Mouse (Mus musculus): Measurements from ENCODE around the gene Cdkn2aip. TPM values are rescaled to one million over a fixed set of nuclear protein-coding genes. Genes with fewer than 3 reads are reported as not detected.

Gene Cdkn2aip
- polyA plus RNA-seq, 1 experiment: 10.3 TPM

- no peaks in the 10 kb centered on the region for H3K4me1 ChIP-seq (ENCODE audit: control insufficient read depth, insufficient read depth, low read length)
- no peak for DNase-seq
- H3K27me3 ChIP-seq (ENCODE audit: control insufficient read depth, insufficient read depth, low read length): no peaks in the 10 kb centered on the region
- H3K27ac ChIP-seq (ENCODE audit: insufficient read depth, low read length): no peak overlapping the region
- no peak overlapping the region for H3K4me3 ChIP-seq (replicated peaks; ENCODE audit: insufficient read depth, low read depth, low read length)
- TF ChIP-seq POLR2A (IDR thresholded peaks at IDR 0.05; ENCODE audit: borderline replicate concordance, insufficient read depth, low read length) (no peak), CTCF (IDR thresholded peaks at IDR 0.05; ENCODE audit: borderline replicate concordance, insufficient read depth, low read depth, low read length) (no peak)
- WGBS: 76% methylated on average over 1 of the region's 1 CpGs
Observed at GRCm38 (mm10) chr8:47679603-47680002, 34.1 kb downstream of the Cdkn2aip start.

GRCm38 (mm10) chr8:47676631-47677030 is 37.1 kb downstream of the Cdkn2aip start:
- TF ChIP-seq CTCF (IDR thresholded peaks at IDR 0.05; ENCODE audit: borderline replicate concordance, insufficient read depth, low read depth, low read length) (no peak), POLR2A (IDR thresholded peaks at IDR 0.05; ENCODE audit: borderline replicate concordance, insufficient read depth, low read length) (no peak)
- DNase-seq: no peak
- Histone ChIP-seq H3K4me3 (replicated peaks; ENCODE audit: insufficient read depth, low read depth, low read length) (no peak overlapping the region), H3K27me3 (ENCODE audit: control insufficient read depth, insufficient read depth, low read length) (no peaks in the 10 kb centered on the region), H3K27ac (ENCODE audit: insufficient read depth, low read length) (no peak overlapping the region), H3K4me1 (ENCODE audit: control insufficient read depth, insufficient read depth, low read length) (no peaks in the 10 kb centered on the region)
- 43% methylated on average over 2 of the region's 2 CpGs for WGBS

GRCm38 (mm10) chr8:47676224-47676623 is 37.5 kb downstream of the Cdkn2aip start:
- Histone ChIP-seq H3K27ac (ENCODE audit: insufficient read depth, low read length) (no peak overlapping the region), H3K27me3 (ENCODE audit: control insufficient read depth, insufficient read depth, low read length) (no peaks in the 10 kb centered on the region), H3K4me3 (replicated peaks; ENCODE audit: insufficient read depth, low read depth, low read length) (peak overlapping the region; percentile 98), H3K4me1 (ENCODE audit: control insufficient read depth, insufficient read depth, low read length) (no peaks in the 10 kb centered on the region)
- peak; percentile 24 to 36 for DNase-seq
- no peak for TF ChIP-seq POLR2A (IDR thresholded peaks at IDR 0.05; ENCODE audit: borderline replicate concordance, insufficient read depth, low read length)
- no peak for TF ChIP-seq CTCF (IDR thresholded peaks at IDR 0.05; ENCODE audit: borderline replicate concordance, insufficient read depth, low read depth, low read length)
- 2% methylated on average over 15 of the region's 15 CpGs for WGBS

GRCm38 (mm10) chr8:47675786-47676185 is 37.9 kb downstream of the Cdkn2aip start:
- DNase-seq: no peak
- Histone ChIP-seq H3K27ac (ENCODE audit: insufficient read depth, low read length) (peak overlapping the region; percentile 79), H3K4me3 (replicated peaks; ENCODE audit: insufficient read depth, low read depth, low read length) (peak overlapping the region; percentile 98), H3K4me1 (ENCODE audit: control insufficient read depth, insufficient read depth, low read length) (no peaks in the 10 kb centered on the region), H3K27me3 (ENCODE audit: control insufficient read depth, insufficient read depth, low read length) (no peaks in the 10 kb centered on the region)
- under 1% methylated on average over 20 of the region's 20 CpGs for WGBS
- TF ChIP-seq POLR2A (IDR thresholded peaks at IDR 0.05; ENCODE audit: borderline replicate concordance, insufficient read depth, low read length) (no peak), CTCF (IDR thresholded peaks at IDR 0.05; ENCODE audit: borderline replicate concordance, insufficient read depth, low read depth, low read length) (no peak)

GRCm38 (mm10) chr8:47674777-47675710 is 38.7 kb downstream of the Cdkn2aip start, which contains the start of gene Ing2:
Gene Ing2, minus strand, starts transcription at chr8:47675556.
- Histone ChIP-seq H3K27me3 (ENCODE audit: control insufficient read depth, insufficient read depth, low read length) (no peaks in the 10 kb centered on the region), H3K4me3 (replicated peaks; ENCODE audit: insufficient read depth, low read depth, low read length) (peak within 1 kb of the TSS; percentile 98), H3K4me1 (ENCODE audit: control insufficient read depth, insufficient read depth, low read length) (no peaks in the 10 kb centered on the region), H3K27ac (ENCODE audit: insufficient read depth, low read length) (peak within 1 kb of the TSS; percentile 79)
- TF ChIP-seq CTCF (IDR thresholded peaks at IDR 0.05; ENCODE audit: borderline replicate concordance, insufficient read depth, low read depth, low read length): no peak
- TF ChIP-seq POLR2A (IDR thresholded peaks at IDR 0.05; ENCODE audit: borderline replicate concordance, insufficient read depth, low read length): peak; percentile 66; the same call in 1 of the 2 replicates
- DNase-seq: peak; percentile 100
- under 1% methylated on average over 104 of the region's 106 CpGs for WGBS

GRCm38 (mm10) chr8:47674140-47674776 is 39.5 kb downstream of the Cdkn2aip start:
- H3K27ac ChIP-seq (ENCODE audit: insufficient read depth, low read length): peak overlapping the region; percentile 20

GRCm38 (mm10) chr8:47673317-47674139 is 40.2 kb downstream of the Cdkn2aip start:
- DNase-seq: peak; percentile 85 to 92
- WGBS: under 1% methylated on average over 53 of the region's 53 CpGs
- peak overlapping the region; percentile 56 for H3K27ac ChIP-seq (ENCODE audit: insufficient read depth, low read length)
- no peak for TF ChIP-seq CTCF (IDR thresholded peaks at IDR 0.05; ENCODE audit: borderline replicate concordance, insufficient read depth, low read depth, low read length)
- TF ChIP-seq POLR2A (IDR thresholded peaks at IDR 0.05; ENCODE audit: borderline replicate concordance, insufficient read depth, low read length): peak; percentile 46; the same call in 1 of the 2 replicates
- no peaks in the 10 kb centered on the region for H3K27me3 ChIP-seq (ENCODE audit: control insufficient read depth, insufficient read depth, low read length)
- H3K4me3 ChIP-seq (replicated peaks; ENCODE audit: insufficient read depth, low read depth, low read length): peak overlapping the region; percentile 83
- no peaks in the 10 kb centered on the region for H3K4me1 ChIP-seq (ENCODE audit: control insufficient read depth, insufficient read depth, low read length)

More at GRCm38 (mm10) chr8:47674140-47674776, 39.5 kb downstream of the Cdkn2aip start:
- no peak for TF ChIP-seq CTCF (IDR thresholded peaks at IDR 0.05; ENCODE audit: borderline replicate concordance, insufficient read depth, low read depth, low read length)
- Histone ChIP-seq H3K4me3 (replicated peaks; ENCODE audit: insufficient read depth, low read depth, low read length) (peak overlapping the region; percentile 83), H3K4me1 (ENCODE audit: control insufficient read depth, insufficient read depth, low read length) (no peaks in the 10 kb centered on the region), H3K27me3 (ENCODE audit: control insufficient read depth, insufficient read depth, low read length) (no peaks in the 10 kb centered on the region)
- under 1% methylated on average over 49 of the region's 59 CpGs for WGBS
- DNase-seq: no peak
